Mouse (Mus musculus): ENCODE measurements at regions not wholly inside any gene's neighbourhood (a gene's known extent, or its start where the extent isn't known, plus 50 kb on each side); places are given as distances from the start of the nearest gene placed in this dataset.

DNA sequence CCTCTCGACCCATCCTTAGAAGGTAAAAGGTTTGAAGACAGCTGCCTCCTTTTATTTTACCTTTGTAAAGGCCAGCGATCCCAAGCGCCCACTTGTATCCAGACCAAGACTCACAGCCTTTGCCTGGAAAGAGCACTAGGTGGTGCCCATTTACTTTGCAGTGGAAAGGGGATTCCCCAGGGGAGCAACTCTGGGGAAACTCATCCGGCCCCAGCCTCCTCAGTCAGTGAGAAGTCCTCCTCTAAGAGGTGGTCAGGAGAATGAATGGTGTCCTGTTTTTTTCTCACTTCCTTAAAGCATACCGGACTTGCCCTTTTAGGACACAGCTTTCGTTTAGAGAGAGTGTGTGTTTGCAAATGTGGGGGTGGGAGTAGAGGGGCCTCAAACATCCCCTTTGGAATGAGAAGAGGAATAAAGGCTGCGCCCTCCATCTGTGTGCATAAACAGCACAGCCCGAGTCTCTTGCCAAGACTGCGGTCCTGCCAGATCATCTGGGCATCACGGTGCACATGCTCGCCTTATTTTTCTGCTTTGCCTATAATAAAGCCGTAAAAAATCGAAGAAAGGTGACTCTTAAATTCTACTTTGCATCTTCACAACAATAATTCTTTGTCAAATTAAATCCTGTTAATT is 57.5 kb upstream of the Etaa1 start:
- DNase-seq = peak; percentile 2

DNA sequence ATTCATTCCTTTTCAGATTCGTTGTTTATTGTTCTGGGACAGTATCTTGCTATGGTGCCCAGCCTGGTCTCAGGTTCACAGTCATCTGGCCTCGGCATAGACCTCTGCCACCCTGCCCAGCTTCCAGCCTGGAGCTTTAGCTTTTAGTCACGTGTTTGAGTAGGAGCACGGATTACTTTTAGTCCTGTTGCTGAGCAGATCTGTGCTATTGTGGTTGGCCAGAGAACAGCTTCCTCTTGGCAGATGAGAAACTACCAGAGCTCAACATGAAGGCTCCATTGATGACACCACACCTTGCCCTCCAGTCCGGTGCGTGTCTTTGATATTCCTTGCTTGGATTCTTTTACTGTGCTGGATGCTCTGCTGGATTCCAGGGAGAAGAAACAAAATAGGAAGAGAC is 54.5 kb upstream of the Etaa1 start:
- no peak for DNase-seq

All from cerebellum, adult 8-10 months (tissue).